Mouse (Mus musculus): ENCODE measurements at regions not wholly inside any gene's neighbourhood (a gene's known extent, or its start where the extent isn't known, plus 50 kb on each side); places are given as distances from the start of the nearest gene placed in this dataset.

DNA sequence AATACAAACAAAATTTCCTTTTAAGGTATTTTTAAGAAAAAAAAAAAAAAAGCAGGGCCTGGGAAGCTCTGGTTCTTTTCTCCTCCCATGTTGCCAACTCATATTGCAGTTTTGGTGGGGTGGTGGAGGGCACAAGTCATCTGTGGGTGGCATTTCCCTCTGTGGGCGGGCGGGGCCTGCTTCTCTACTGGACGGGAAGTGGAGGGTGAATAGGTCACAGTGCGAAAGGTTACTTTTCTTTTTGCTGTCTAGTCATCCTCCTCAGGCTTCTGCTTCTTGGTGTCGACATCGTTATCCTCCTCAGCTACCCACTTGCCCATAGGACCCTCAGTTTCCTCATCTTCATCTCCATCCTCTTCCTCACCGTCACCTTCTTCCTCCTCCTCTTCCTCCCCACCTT lies 55.3 kb upstream of the Plcb1 start:
- TF ChIP-seq POLR2A (IDR thresholded peaks at IDR 0.05; ENCODE audit: borderline replicate concordance, control insufficient read depth, low read depth, low read length) (no peak), CTCF (IDR thresholded peaks at IDR 0.05; ENCODE audit: control insufficient read depth, insufficient read depth, low read length) (no peak)
- Histone ChIP-seq H3K27ac (ENCODE audit: control insufficient read depth, insufficient read depth, low read depth, low read length, poor library complexity) (no peak overlapping the region), H3K4me1 (ENCODE audit: control insufficient read depth, insufficient read depth, low read length) (no peaks in the 10 kb centered on the region), H3K4me3 (replicated peaks; ENCODE audit: control insufficient read depth, low read depth, low read length) (no peak overlapping the region)
- WGBS = 67% methylated on average over 7 of the region's 7 CpGs

DNA sequence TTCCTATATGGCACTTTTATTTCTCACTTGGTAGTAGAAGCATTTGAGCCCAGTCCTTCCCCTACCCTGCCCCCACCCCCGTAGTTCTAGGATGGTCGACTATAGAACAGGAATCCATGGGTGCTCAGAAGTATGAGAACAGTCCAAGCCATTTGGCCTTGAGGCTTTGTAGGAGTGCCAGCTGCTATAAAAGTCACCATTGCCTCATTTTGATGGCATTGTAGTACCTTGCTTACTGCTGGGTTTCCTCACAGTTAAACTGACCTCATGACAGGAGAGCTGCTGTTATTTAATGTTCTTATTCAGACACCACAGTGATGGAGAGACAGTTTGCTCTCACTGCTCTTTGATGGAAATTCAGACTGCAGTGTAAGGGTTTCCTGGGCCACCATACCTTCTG lies 59.2 kb upstream of the Plcb1 start:
- H3K4me1 ChIP-seq (ENCODE audit: control insufficient read depth, insufficient read depth, low read length) = no peaks in the 10 kb centered on the region
- WGBS = 78% methylated on average over 2 of the region's 2 CpGs
- H3K4me3 ChIP-seq (replicated peaks; ENCODE audit: control insufficient read depth, low read depth, low read length) = no peak overlapping the region
- TF ChIP-seq POLR2A (IDR thresholded peaks at IDR 0.05; ENCODE audit: borderline replicate concordance, control insufficient read depth, low read depth, low read length) (no peak), CTCF (IDR thresholded peaks at IDR 0.05; ENCODE audit: control insufficient read depth, insufficient read depth, low read length) (no peak)
- H3K27ac ChIP-seq (ENCODE audit: control insufficient read depth, insufficient read depth, low read depth, low read length, poor library complexity) = no peak overlapping the region

DNA sequence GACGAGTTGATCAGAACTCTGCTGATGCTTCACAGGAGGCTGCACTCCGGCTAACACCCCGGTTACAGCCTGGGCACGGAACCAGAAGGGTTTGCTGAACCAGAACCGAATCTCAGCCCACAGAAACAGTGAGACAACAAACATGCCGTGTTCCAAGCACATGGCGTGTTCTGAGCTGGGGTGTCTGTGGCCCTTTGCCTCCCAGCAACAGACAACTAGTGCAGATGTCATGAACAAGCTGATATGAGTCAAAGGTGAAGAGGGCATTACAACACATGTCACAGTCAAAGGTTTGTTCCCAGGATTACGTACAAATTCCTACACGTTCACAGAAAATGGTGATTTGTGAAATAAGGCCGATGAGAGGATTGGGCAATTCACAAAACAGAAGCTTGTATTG lies 61.8 kb upstream of the Plcb1 start:
- Histone ChIP-seq H3K4me3 (replicated peaks; ENCODE audit: control insufficient read depth, low read depth, low read length) (no peak overlapping the region), H3K27ac (ENCODE audit: control insufficient read depth, insufficient read depth, low read depth, low read length, poor library complexity) (no peak overlapping the region), H3K4me1 (ENCODE audit: control insufficient read depth, insufficient read depth, low read length) (no peaks in the 10 kb centered on the region)
- 68% methylated on average over 10 of the region's 10 CpGs for WGBS
- no peak for TF ChIP-seq CTCF (IDR thresholded peaks at IDR 0.05; ENCODE audit: control insufficient read depth, insufficient read depth, low read length)

DNA sequence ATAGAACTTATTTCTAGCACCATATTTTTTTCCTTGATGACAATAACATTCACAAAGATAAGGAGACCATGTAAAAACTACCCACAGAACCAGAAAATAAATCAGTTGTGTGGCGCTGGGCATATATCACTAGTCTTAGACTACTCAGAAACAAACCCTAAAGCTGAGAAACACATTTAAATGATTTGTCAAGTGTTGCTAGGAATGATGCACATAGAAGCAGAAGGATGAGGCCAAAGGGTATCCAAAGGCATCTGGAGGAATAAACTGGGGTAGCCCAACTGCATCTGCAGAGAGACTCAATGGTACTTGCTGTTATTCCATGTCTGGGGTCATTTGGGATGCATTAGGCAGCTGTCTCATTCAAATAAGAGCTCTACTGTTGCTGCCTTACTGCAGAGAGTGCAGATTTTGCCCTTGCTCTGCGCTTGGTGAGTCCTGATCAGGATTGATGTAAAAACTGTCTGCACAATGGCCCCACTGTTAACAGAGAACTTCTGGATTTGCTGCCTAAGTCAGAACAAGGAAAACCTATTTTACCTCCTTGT lies 68.0 kb upstream of the Plcb1 start:
- Histone ChIP-seq H3K27ac (ENCODE audit: control insufficient read depth, insufficient read depth, low read depth, low read length, poor library complexity) (no peak overlapping the region), H3K4me3 (replicated peaks; ENCODE audit: control insufficient read depth, low read depth, low read length) (no peak overlapping the region), H3K4me1 (ENCODE audit: control insufficient read depth, insufficient read depth, low read length) (no peaks in the 10 kb centered on the region)
- 81% methylated on average over 2 of the region's 2 CpGs for WGBS
- no peak for TF ChIP-seq CTCF (IDR thresholded peaks at IDR 0.05; ENCODE audit: control insufficient read depth, insufficient read depth, low read length)
- no peak for TF ChIP-seq POLR2A (IDR thresholded peaks at IDR 0.05; ENCODE audit: borderline replicate concordance, control insufficient read depth, low read depth, low read length)

DNA sequence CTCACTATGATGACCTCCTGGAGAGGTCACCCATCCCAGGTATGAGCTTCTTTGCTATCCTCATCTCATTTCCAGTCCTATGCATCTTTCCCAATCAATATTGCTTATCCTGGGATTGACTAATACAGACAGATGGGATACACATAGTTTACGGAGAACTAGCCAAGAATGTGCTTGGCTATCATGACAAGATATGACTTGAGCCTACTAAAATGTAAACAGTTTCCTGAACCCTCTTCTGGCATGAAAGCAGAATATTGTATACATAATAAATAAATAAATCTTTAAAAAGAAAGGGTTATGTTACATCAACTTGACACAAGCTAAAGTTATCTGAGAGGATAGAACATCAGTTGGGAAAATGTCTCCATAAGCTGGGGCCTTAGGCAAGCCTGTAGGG lies 69.3 kb upstream of the Plcb1 start:
- WGBS = 83% methylated on average over 1 of the region's 1 CpGs
- H3K4me3 ChIP-seq (replicated peaks; ENCODE audit: control insufficient read depth, low read depth, low read length) = no peak overlapping the region
- no peak overlapping the region for H3K27ac ChIP-seq (ENCODE audit: control insufficient read depth, insufficient read depth, low read depth, low read length, poor library complexity)
- TF ChIP-seq POLR2A (IDR thresholded peaks at IDR 0.05; ENCODE audit: borderline replicate concordance, control insufficient read depth, low read depth, low read length) = no peak
- no peak for TF ChIP-seq CTCF (IDR thresholded peaks at IDR 0.05; ENCODE audit: control insufficient read depth, insufficient read depth, low read length)
- H3K4me1 ChIP-seq (ENCODE audit: control insufficient read depth, insufficient read depth, low read length) = no peaks in the 10 kb centered on the region

DNA sequence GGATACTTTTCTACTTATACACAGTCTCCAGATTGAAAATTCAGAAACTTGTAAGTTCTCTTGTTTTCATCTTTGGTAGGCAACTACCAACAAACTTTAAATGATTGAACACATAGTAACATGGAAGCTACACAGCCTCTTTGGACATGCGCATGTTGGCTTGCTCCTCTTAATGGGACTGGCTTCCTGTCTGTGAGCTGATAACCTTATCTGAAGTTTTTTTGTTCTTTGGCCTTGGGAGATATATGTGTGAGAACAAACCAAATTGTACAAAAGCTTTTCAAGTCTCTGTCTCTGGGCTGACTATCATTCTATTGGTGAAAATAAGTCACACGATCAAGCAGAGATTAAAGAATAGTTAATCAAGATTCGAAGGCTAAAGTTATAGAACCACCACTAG lies 70.1 kb upstream of the Tmx4 start:
- TF ChIP-seq POLR2A (IDR thresholded peaks at IDR 0.05; ENCODE audit: borderline replicate concordance, control insufficient read depth, low read depth, low read length) = no peak
- TF ChIP-seq CTCF (IDR thresholded peaks at IDR 0.05; ENCODE audit: control insufficient read depth, insufficient read depth, low read length) = no peak
- Histone ChIP-seq H3K4me1 (ENCODE audit: control insufficient read depth, insufficient read depth, low read length) (no peaks in the 10 kb centered on the region), H3K4me3 (replicated peaks; ENCODE audit: control insufficient read depth, low read depth, low read length) (no peak overlapping the region), H3K27ac (ENCODE audit: control insufficient read depth, insufficient read depth, low read depth, low read length, poor library complexity) (no peak overlapping the region)
- WGBS = 66% methylated on average over 3 of the region's 3 CpGs

DNA sequence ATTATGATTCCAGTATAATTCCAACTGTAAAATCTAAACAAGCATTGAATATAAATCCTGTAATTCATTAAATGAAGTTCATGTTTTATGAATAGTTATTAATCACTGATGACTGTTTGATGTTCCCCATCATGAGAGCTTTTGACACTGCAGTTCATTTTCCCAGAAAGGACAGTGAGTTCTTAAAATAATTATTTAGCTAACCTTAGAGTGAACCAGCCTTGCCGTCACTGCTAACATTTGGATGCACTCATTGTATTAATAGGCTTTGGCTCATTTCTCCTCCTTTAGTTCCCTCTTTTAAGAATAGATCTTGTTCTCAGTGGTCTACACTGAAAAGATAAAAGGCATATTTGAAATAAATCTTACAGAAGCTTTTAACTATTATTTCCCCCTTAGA lies 64.8 kb upstream of the Tmx4 start:
- no peaks in the 10 kb centered on the region for H3K4me1 ChIP-seq (ENCODE audit: control insufficient read depth, insufficient read depth, low read length)
- TF ChIP-seq CTCF (IDR thresholded peaks at IDR 0.05; ENCODE audit: control insufficient read depth, insufficient read depth, low read length) (no peak), POLR2A (IDR thresholded peaks at IDR 0.05; ENCODE audit: borderline replicate concordance, control insufficient read depth, low read depth, low read length) (no peak)
- 64% methylated on average over 1 of the region's 1 CpGs for WGBS
- H3K27ac ChIP-seq (ENCODE audit: control insufficient read depth, insufficient read depth, low read depth, low read length, poor library complexity) = no peak overlapping the region
- H3K4me3 ChIP-seq (replicated peaks; ENCODE audit: control insufficient read depth, low read depth, low read length) = no peak overlapping the region

DNA sequence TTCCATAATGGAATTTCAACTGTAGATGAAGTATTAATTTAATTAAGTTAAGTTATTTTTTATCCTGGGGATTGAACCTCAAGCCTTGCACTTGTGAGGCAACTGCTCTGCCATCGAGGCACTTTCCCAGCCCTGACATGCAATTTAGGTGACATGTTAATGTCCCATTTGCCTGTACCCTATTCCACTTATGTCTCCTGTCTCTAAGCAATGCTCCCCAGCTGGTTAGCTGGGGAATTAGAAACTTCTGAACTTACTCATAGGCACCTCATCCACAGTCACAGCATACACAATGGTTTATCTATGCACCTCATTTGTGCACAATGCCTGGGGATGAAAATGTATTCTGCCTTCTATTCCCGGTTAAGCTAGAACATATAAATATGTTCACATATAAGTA lies 59.1 kb upstream of the Tmx4 start:
- WGBS = 73% methylated on average over 2 of the region's 2 CpGs
- Histone ChIP-seq H3K27ac (ENCODE audit: control insufficient read depth, insufficient read depth, low read depth, low read length, poor library complexity) (no peak overlapping the region), H3K4me1 (ENCODE audit: control insufficient read depth, insufficient read depth, low read length) (no peaks in the 10 kb centered on the region), H3K4me3 (replicated peaks; ENCODE audit: control insufficient read depth, low read depth, low read length) (no peak overlapping the region)
- TF ChIP-seq POLR2A (IDR thresholded peaks at IDR 0.05; ENCODE audit: borderline replicate concordance, control insufficient read depth, low read depth, low read length) (no peak), CTCF (IDR thresholded peaks at IDR 0.05; ENCODE audit: control insufficient read depth, insufficient read depth, low read length) (no peak)

DNA sequence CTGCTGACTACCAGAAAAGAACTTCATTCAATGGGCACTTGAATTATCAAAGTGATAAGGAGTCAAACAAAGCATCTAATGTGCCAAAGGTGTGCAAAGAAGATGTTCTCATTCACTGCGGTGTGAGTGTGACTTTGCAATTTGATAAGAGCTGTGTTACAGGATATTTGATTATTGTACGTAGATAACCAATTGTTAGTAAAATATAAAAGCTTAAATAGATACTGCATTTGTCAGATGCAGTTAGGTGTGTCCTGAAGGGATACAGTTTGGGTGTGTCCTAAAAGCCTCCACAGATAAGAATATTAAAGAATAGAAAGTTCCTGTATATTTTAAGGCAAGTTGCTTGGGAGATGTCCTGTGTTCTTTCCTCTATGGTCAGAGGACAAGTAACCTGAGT lies 53.5 kb upstream of the Tmx4 start:
- peaks cover 2% of the 10 kb centered on the region; the same call in 1 of the 2 replicates for H3K4me1 ChIP-seq (ENCODE audit: control insufficient read depth, insufficient read depth, low read length)
- H3K27ac ChIP-seq (ENCODE audit: control insufficient read depth, insufficient read depth, low read depth, low read length, poor library complexity) = no peak overlapping the region
- 59% methylated on average over 2 of the region's 2 CpGs for WGBS
- no peak overlapping the region for H3K4me3 ChIP-seq (replicated peaks; ENCODE audit: control insufficient read depth, low read depth, low read length)
- TF ChIP-seq CTCF (IDR thresholded peaks at IDR 0.05; ENCODE audit: control insufficient read depth, insufficient read depth, low read length) (no peak), POLR2A (IDR thresholded peaks at IDR 0.05; ENCODE audit: borderline replicate concordance, control insufficient read depth, low read depth, low read length) (no peak)

All from bone marrow, adult 2 months (tissue).